Mouse (Mus musculus): ENCODE data around the gene Tmem52. TPM values are rescaled to one million over a fixed set of nuclear protein-coding genes. Genes with fewer than 3 reads are reported as not detected.
"Not testable (repeated sequence)": the region's sequence is repeated elsewhere in the genome, so short reads cannot be mapped to it uniquely, and the experiment has no call there.

Tmem52 gene
- polyA plus RNA-seq (2015; fragmentation: Nextera tagmentation; extraction: Ambion mirVana): not detected in 2 replicates

DNA sequence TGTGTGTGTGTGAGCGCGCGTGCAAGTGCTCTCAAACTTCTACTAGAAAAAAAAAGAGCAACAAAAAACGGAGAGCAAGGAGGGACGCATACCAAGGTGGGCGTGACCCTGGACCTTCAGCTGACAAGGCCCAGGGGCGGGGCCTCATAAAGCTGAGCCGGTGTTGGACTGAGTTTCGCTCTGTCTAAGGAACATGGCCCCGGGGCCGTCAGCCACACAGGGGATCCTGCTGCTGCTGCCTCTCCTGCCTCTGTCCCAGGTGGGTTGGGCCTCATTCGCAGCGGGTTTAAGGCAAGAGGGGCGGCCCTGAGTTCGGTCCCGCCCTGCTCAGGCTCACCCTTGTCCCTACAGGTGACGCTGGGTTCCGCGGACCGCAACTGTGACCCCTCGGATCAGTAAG is at the start of gene Tmem52:
Gene Tmem52 (plus strand): TSS at position 163 of the 400 bp plus-strand sequence.
- peaks cover 6% of the 10 kb centered on the region for H3K4me1 ChIP-seq (replicated peaks)
- H3K4me3 ChIP-seq: no peak within 1 kb of the TSS
- H3K4me2 ChIP-seq: 0 out of 2 replicates have a peak within 1 kb of the TSS, but pooled peaks have one; percentile 23
- H3K9ac ChIP-seq: no peak within 1 kb of the TSS
- H3K27ac ChIP-seq: no peak within 1 kb of the TSS
- no peak for ATAC-seq (ENCODE audit: low FRiP score)
- H3K9me3 ChIP-seq: no peaks in the 10 kb centered on the region
- H3K27me3 ChIP-seq: peaks cover 6% of the 10 kb centered on the region; the same call in 1 of the 2 replicates
- H3K36me3 ChIP-seq: no peaks in the 10 kb centered on the region
- 16% methylated on average over 19 of the region's 21 CpGs for WGBS

- H3K4me1 ChIP-seq (replicated peaks): no peaks in the 10 kb centered on the region
- no peak overlapping the region for H3K4me2 ChIP-seq
- WGBS: 84% methylated on average over 3 of the region's 3 CpGs
- no peak overlapping the region for H3K4me3 ChIP-seq
- H3K9me3 ChIP-seq: no peaks in the 10 kb centered on the region
- peaks cover 3% of the 10 kb centered on the region for H3K36me3 ChIP-seq
- H3K9ac ChIP-seq: no peak overlapping the region
- no peak for ATAC-seq (ENCODE audit: low FRiP score)
- H3K27ac ChIP-seq: no peak overlapping the region
- H3K27me3 ChIP-seq: no peaks in the 10 kb centered on the region
Observed at GRCm38 (mm10) chr4:155420137-155420536, 48.8 kb upstream of the Tmem52 start.

DNA sequence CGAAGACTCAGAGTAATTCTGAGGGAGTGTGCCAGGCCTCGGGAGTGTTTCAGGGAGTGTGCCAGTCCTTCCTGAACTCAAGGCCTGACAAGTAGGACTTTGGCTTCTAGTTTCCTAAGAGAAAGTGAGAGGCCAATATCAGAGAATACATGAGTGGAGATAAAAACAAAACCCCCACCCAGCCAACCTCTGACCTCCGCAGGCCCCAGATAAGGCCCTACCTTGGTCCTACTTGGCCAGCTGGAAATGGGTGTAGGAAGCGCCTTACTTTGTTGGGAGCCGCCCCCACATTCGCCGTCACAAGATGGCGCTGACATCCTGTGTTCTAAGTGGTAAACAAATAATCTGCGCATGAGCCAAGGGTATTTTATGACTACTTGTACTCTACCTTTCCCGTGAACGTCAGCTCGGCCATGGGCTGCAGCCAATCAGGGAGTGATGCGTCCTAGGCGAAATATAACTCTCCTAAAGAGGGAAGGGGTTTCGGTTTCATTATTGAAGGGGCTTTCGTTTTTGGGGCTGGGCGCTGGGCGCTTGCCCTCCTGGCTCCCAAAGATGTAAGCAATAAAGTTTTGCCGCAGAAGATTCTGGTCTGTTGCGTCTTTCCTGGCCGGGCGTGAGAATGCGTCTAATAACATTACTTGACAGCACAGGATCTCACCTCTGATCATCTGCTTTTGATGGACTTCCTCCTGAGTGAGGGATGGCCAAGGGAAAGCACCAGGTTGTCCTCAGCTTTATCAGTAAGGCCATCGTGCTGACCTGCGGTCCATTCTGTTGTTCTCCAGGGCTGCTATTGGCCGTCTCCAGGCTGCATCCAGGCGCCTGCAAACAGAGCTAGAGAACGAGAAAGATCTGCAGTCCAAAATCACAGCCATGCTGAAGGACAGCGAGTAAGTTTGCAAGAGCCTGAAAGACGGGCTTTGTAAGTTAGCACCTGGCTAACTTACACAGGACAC is 47.2 kb upstream of the Tmem52 start:
- not testable (repeated sequence) for H3K27me3 ChIP-seq; H3K9ac ChIP-seq; H3K4me1 ChIP-seq (replicated peaks); H3K9me3 ChIP-seq; H3K4me3 ChIP-seq; ATAC-seq (ENCODE audit: low FRiP score); H3K27ac ChIP-seq; H3K36me3 ChIP-seq; H3K4me2 ChIP-seq
- WGBS: 91% methylated on average over 23 of the region's 30 CpGs

GRCm38 (mm10) chr4:155423988-155424387 is 44.9 kb upstream of the Tmem52 start:
- Histone ChIP-seq H3K27ac (no peak overlapping the region), H3K27me3 (no peaks in the 10 kb centered on the region), H3K9ac (no peak overlapping the region), H3K4me3 (no peak overlapping the region), H3K9me3 (no peaks in the 10 kb centered on the region), H3K36me3 (peaks cover 3% of the 10 kb centered on the region), H3K4me1 (replicated peaks) (no peaks in the 10 kb centered on the region), H3K4me2 (no peak overlapping the region)
- 90% methylated on average over 5 of the region's 5 CpGs for WGBS
- ATAC-seq (ENCODE audit: low FRiP score): no peak

DNA sequence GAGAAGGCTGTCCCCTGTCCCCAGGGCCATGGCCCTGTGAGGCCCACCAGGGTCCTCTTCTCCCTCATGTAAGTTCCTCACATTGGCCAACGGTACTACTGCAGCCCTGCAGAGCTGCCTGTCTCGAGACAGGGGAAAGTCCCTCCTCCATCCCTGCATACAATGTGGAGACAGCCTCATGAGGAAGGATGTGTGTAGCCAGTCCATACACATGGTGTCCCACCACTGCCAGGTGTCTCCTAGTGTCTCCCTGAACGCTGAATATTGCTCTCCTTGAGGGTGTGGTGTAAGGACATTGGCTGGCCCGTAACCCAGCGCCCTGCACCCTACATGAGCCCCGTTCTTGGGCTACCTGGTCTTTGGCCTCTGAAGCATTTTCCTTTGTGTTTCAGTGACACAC is 42.6 kb upstream of the Tmem52 start:
- no peaks in the 10 kb centered on the region for H3K9me3 ChIP-seq
- 87% methylated on average over 6 of the region's 6 CpGs for WGBS
- H3K27me3 ChIP-seq: no peaks in the 10 kb centered on the region
- H3K36me3 ChIP-seq: no peaks in the 10 kb centered on the region; the same call in 1 of the 2 replicates
- H3K4me2 ChIP-seq: no peak overlapping the region
- no peaks in the 10 kb centered on the region for H3K4me1 ChIP-seq (replicated peaks)
- H3K9ac ChIP-seq: no peak overlapping the region
- no peak for ATAC-seq (ENCODE audit: low FRiP score)
- no peak overlapping the region for H3K4me3 ChIP-seq
- no peak overlapping the region for H3K27ac ChIP-seq

GRCm38 (mm10) chr4:155428442-155428841 is 40.5 kb upstream of the Tmem52 start:
- no peak for ATAC-seq (ENCODE audit: low FRiP score)
- Histone ChIP-seq H3K36me3 (no peaks in the 10 kb centered on the region), H3K9ac (no peak overlapping the region), H3K27me3 (no peaks in the 10 kb centered on the region), H3K4me3 (no peak overlapping the region), H3K4me1 (replicated peaks) (no peaks in the 10 kb centered on the region), H3K27ac (no peak overlapping the region), H3K4me2 (no peak overlapping the region), H3K9me3 (no peaks in the 10 kb centered on the region)

DNA sequence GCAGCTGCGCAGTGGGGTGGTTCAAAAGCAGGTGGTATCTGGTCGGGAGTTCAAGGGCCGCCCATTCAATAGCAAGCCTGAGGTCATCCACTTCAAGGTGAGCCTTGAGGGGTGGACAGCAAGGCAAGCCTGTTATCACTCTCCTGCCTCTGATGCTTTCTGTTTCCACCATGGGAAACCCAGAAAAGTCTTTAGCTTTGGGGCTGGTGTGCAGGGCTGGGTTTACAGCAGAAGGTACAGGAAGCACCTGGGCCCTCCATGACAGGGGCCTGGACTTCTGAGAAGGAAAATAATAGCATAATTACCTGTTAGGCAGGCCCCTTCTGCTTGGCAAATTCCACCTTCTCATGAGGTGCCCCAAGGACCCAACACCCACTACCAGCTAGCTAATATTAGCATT is 39.7 kb upstream of the Tmem52 start:
- Histone ChIP-seq H3K27ac (no peak overlapping the region), H3K27me3 (no peaks in the 10 kb centered on the region), H3K36me3 (no peaks in the 10 kb centered on the region), H3K9ac (no peak overlapping the region), H3K4me3 (no peak overlapping the region), H3K4me2 (no peak overlapping the region), H3K9me3 (no peaks in the 10 kb centered on the region), H3K4me1 (replicated peaks) (no peaks in the 10 kb centered on the region)
- ATAC-seq (ENCODE audit: low FRiP score): no peak
- 93% methylated on average over 3 of the region's 3 CpGs for WGBS

DNA sequence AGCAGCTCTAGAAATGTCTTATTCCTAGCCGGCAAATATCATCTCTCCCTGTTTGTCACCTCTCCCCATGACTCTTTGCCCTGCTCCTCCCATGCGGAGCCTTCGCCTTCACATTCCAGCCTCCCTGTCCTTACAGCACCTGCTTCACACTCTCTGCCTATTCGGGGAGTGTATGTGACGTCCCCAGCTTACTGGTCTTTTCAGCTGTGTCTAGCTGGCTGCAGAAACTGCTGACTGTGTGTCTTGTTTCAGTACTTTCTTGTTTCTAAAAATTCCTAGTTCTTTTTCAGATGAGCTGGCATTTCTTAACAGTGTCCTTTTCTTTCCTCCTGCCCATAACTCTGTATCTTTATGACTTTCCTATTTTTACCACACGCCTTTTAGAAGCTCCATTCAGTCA is 36.6 kb upstream of the Tmem52 start:
- no peak overlapping the region for H3K4me3 ChIP-seq
- H3K27ac ChIP-seq: no peak overlapping the region
- no peaks in the 10 kb centered on the region for H3K36me3 ChIP-seq
- WGBS: 86% methylated on average over 6 of the region's 6 CpGs
- H3K9me3 ChIP-seq: no peaks in the 10 kb centered on the region
- H3K27me3 ChIP-seq: no peaks in the 10 kb centered on the region
- H3K9ac ChIP-seq: no peak overlapping the region
- H3K4me1 ChIP-seq (replicated peaks): no peaks in the 10 kb centered on the region
- ATAC-seq (ENCODE audit: low FRiP score): no peak
- no peak overlapping the region for H3K4me2 ChIP-seq

GRCm38 (mm10) chr4:155433993-155434392 is 34.9 kb upstream of the Tmem52 start:
- Histone ChIP-seq H3K4me3 (no peak overlapping the region), H3K9ac (no peak overlapping the region), H3K4me1 (replicated peaks) (no peaks in the 10 kb centered on the region), H3K36me3 (no peaks in the 10 kb centered on the region), H3K4me2 (no peak overlapping the region), H3K27me3 (no peaks in the 10 kb centered on the region), H3K9me3 (no peaks in the 10 kb centered on the region), H3K27ac (no peak overlapping the region)
- no peak for ATAC-seq (ENCODE audit: low FRiP score)
- 87% methylated on average over 5 of the region's 5 CpGs for WGBS

DNA sequence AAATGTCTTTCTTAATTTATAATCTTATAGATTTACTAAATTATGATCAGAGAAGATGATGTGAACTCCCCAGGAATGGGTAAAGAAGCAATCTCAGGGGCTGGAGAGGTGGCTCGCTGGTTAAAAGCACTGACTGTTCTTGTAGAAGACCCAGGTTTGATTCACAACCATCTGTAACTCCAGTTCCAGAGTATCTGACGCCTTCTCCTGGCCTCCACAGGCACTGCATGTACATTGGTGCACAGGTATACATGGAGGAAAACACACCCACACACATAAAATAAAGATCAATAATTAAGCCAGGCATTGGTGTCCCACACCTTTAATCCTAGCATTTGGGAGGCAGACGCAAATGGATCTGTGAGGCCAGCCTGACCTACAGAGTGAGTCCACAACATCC is 26.1 kb upstream of the Tmem52 start:
- H3K4me3 ChIP-seq: no peak overlapping the region
- H3K4me1 ChIP-seq (replicated peaks): no peaks in the 10 kb centered on the region
- no peaks in the 10 kb centered on the region for H3K36me3 ChIP-seq
- H3K9me3 ChIP-seq: no peaks in the 10 kb centered on the region
- no peaks in the 10 kb centered on the region for H3K27me3 ChIP-seq
- no peak overlapping the region for H3K9ac ChIP-seq
- WGBS: 91% methylated on average over 3 of the region's 3 CpGs
- no peak overlapping the region for H3K27ac ChIP-seq
- no peak overlapping the region for H3K4me2 ChIP-seq
- ATAC-seq (ENCODE audit: low FRiP score): no peak

- Histone ChIP-seq H3K4me2 (no peak overlapping the region), H3K9me3 (no peaks in the 10 kb centered on the region), H3K27me3 (no peaks in the 10 kb centered on the region), H3K4me3 (no peak overlapping the region), H3K36me3 (no peaks in the 10 kb centered on the region), H3K4me1 (replicated peaks) (no peaks in the 10 kb centered on the region), H3K9ac (no peak overlapping the region), H3K27ac (no peak overlapping the region)
- 38% methylated on average over 10 of the region's 10 CpGs for WGBS
- no peak for ATAC-seq (ENCODE audit: low FRiP score)
Observed at GRCm38 (mm10) chr4:155451597-155451996, 17.3 kb upstream of the Tmem52 start.

GRCm38 (mm10) chr4:155458575-155458974 is 10.3 kb upstream of the Tmem52 start:
- Histone ChIP-seq H3K36me3 (no peaks in the 10 kb centered on the region), H3K27me3 (no peaks in the 10 kb centered on the region), H3K4me1 (replicated peaks) (no peaks in the 10 kb centered on the region), H3K9me3 (no peaks in the 10 kb centered on the region), H3K4me2 (no peak overlapping the region), H3K4me3 (no peak overlapping the region), H3K27ac (no peak overlapping the region), H3K9ac (no peak overlapping the region)
- 87% methylated on average over 5 of the region's 5 CpGs for WGBS
- ATAC-seq (ENCODE audit: low FRiP score): no peak

- H3K4me1 ChIP-seq (replicated peaks): no peaks in the 10 kb centered on the region
- no peaks in the 10 kb centered on the region for H3K9me3 ChIP-seq
- H3K36me3 ChIP-seq: no peaks in the 10 kb centered on the region
- no peak overlapping the region for H3K27ac ChIP-seq
- H3K9ac ChIP-seq: no peak overlapping the region
- H3K4me3 ChIP-seq: no peak overlapping the region
- WGBS: 86% methylated on average over 13 of the region's 13 CpGs
- ATAC-seq (ENCODE audit: low FRiP score): no peak
- no peak overlapping the region for H3K4me2 ChIP-seq
- H3K27me3 ChIP-seq: no peaks in the 10 kb centered on the region
Observed at GRCm38 (mm10) chr4:155463050-155463449, 5.9 kb upstream of the Tmem52 start.

Measured in hindbrain, embryonic 13.5 days (tissue).